Mouse (Mus musculus): ENCODE results near the gene Cxcl1. TPM values are rescaled to one million over a fixed set of nuclear protein-coding genes. Genes with fewer than 3 reads are reported as not detected.
A peak's percentile ranks its signal among the peaks of the same experiment; 100 is the strongest.

Gene Cxcl1
- polyA plus RNA-seq, 1 experiment from 2014 or later, result 0.38 TPM

DNA sequence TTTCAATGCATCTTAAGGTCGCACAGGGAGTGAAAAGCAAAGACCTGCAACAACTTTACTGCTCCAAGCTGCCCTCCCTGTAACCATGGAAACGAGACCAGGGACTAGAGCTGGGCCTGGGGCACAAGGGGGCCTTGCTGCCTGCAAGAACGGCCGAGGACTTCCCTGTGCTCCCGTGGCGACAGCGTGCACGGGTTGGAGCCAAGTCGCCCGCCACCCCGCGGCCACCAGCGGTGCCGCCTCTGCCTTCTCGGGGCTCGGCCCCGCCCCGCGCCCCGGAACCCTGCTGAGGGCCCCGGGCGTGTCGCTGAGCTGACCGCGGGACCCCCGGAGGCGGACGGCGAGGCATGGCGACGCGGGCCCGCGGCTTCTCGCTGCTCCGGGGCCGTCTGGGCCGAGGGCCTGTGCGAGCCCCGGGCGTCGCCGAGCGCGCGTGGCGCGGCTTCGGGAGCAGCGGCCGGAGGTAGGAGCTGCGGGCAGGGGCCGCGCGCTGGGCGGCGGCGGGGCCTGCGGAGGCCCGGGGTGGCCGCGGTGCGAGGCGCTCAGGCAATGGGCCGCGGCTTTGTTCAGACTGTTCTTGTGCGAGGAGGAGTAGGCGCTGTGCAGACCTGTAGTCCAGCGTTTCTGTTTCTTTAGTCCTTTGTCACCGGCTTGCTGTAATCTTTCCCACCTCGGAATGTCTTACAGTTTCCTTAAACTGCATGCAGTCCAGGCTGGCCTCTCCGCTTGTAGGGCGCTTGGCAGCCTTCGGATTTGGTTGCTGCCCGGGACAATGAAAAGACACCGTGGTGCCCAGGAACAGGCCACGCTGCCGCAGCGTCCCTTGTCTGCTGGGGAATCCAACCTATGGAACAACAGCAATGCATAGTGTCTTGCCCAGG lies 40.2 kb downstream of the Cxcl1 start, which contains the start of gene Mthfd2l:
Mthfd2l (plus strand) TSS at position 147 of the 881 bp plus-strand sequence.
- Histone ChIP-seq H3K4me2 (peak within 1 kb of the TSS; percentile 61), H3K9ac (peak within 1 kb of the TSS; percentile 94), H3K36me3 (peaks cover 19% of the 10 kb centered on the region), H3K4me3 (peak within 1 kb of the TSS; percentile 69), H3K4me1 (peaks cover 6% of the 10 kb centered on the region), H3K27ac (peak within 1 kb of the TSS; percentile 99), H3K9me3 (no peaks in the 10 kb centered on the region), H3K27me3 (no peaks in the 10 kb centered on the region)
- ATAC-seq (ENCODE audit: insufficient number of reproducible peaks, insufficient read depth, low FRiP score, low TSS enrichment, low read depth), result peak; percentile 98
- WGBS, result under 1% methylated on average over 79 of the region's 79 CpGs

DNA sequence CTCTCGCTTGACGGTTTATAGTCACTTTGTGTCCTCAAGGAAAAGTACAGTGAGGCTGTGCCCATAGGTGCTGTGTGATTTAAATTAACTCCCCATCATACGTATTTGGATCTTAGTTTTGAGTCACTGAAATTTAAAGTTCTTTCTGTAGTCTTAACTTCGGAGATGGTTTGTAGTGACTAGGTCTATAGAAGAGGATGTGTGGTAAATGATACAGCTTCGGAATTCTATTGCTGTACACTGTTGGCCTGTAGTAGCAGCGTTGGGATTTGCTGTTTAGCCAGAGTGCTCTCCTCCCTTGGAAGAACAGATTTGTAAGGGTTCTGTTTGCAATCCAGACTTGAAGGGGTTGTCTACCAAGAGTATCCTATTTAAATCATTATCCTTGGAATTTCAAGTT lies 40.9 kb downstream of the Cxcl1 start:
- Histone ChIP-seq H3K9me3 (no peaks in the 10 kb centered on the region), H3K4me2 (peak overlapping the region; percentile 61), H3K9ac (peak overlapping the region; percentile 94), H3K4me3 (peak overlapping the region; percentile 69), H3K27me3 (no peaks in the 10 kb centered on the region), H3K4me1 (peaks cover 6% of the 10 kb centered on the region), H3K36me3 (peaks cover 19% of the 10 kb centered on the region), H3K27ac (peak overlapping the region; percentile 99)
- WGBS, result 7% methylated on average over 6 of the region's 6 CpGs
- no peak for ATAC-seq (ENCODE audit: insufficient number of reproducible peaks, insufficient read depth, low FRiP score, low TSS enrichment, low read depth)

DNA sequence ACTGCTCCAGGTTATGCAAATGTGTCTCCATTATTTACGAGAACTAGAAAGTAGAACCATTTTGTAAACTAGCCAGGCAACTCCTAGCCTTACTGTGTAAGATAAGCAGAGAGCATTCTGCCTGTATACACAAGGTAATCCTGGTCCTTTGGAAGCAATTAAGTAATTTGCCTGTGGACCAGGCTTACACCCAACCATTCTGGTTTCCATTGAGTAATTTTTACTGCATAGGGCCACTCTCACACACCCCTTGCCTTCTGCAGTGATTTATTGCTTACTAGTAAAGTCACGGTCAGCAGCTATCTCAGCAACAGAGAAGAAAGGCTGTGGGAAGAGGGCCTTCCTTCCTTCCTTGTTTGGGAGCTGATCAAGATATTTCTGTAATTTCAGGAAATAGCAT lies 45.7 kb downstream of the Cxcl1 start:
- no peaks in the 10 kb centered on the region for H3K9me3 ChIP-seq
- no peak for ATAC-seq (ENCODE audit: insufficient number of reproducible peaks, insufficient read depth, low FRiP score, low TSS enrichment, low read depth)
- no peak overlapping the region for H3K4me2 ChIP-seq
- H3K4me3 ChIP-seq, result no peak overlapping the region
- H3K9ac ChIP-seq, result no peak overlapping the region
- no peaks in the 10 kb centered on the region for H3K27me3 ChIP-seq
- peaks cover 19% of the 10 kb centered on the region for H3K36me3 ChIP-seq
- no peak overlapping the region for H3K27ac ChIP-seq
- 72% methylated on average over 2 of the region's 2 CpGs for WGBS
- H3K4me1 ChIP-seq, result peaks cover 6% of the 10 kb centered on the region

Other genes with a start within 250 kb of the Cxcl1 start
- gene Cxcl5, start 131.9 kb upstream of the Cxcl1 start, polyA plus RNA-seq (2015; fragmentation: Nextera tagmentation; extraction: Ambion mirVana), result 1.7 and 3.1 TPM in 2 replicates
- gene Ppbp, start 122.7 kb upstream of the Cxcl1 start, polyA plus RNA-seq (2015; fragmentation: Nextera tagmentation; extraction: Ambion mirVana), result 8.0 and 10.0 TPM in 2 replicates
- 62.7 and 65.2 TPM in 2 replicates for gene Pf4, start 118.8 kb upstream of the Cxcl1 start, polyA plus RNA-seq (2015; fragmentation: Nextera tagmentation; extraction: Ambion mirVana)
- 0.41 TPM in 1 of 2 replicates, not detected in the other for gene Cxcl3, start 105.1 kb upstream of the Cxcl1 start, polyA plus RNA-seq (2015; fragmentation: Nextera tagmentation; extraction: Ambion mirVana)
- 0.13 TPM in 1 of 2 replicates, not detected in the other for gene Cxcl15, start 96.7 kb upstream of the Cxcl1 start, polyA plus RNA-seq (2015; fragmentation: Nextera tagmentation; extraction: Ambion mirVana)
- gene Cxcl2, start 12.6 kb downstream of the Cxcl1 start, polyA plus RNA-seq (2015; fragmentation: Nextera tagmentation; extraction: Ambion mirVana), result 0.23 TPM in 1 of 2 replicates, not detected in the other
- gene Mthfd2l, start 39.9 kb downstream of the Cxcl1 start, polyA plus RNA-seq (2015; fragmentation: Nextera tagmentation; extraction: Ambion mirVana), result 60.1 and 67.4 TPM in 2 replicates
- 0.44 and 0.60 TPM in 2 replicates for gene Epgn, start 136.2 kb downstream of the Cxcl1 start, polyA plus RNA-seq (2015; fragmentation: Nextera tagmentation; extraction: Ambion mirVana)
- 0.08 TPM in 1 of 2 replicates, not detected in the other for gene Ereg, start 183.4 kb downstream of the Cxcl1 start, polyA plus RNA-seq (2015; fragmentation: Nextera tagmentation; extraction: Ambion mirVana)
- gene Areg, start 248.4 kb downstream of the Cxcl1 start, polyA plus RNA-seq (2015; fragmentation: Nextera tagmentation; extraction: Ambion mirVana), result 0.22 and 0.29 TPM in 2 replicates